Mouse (Mus musculus) CH12.LX (cell line): ENCODE results near the gene Nck2. TPM values are rescaled to one million over a fixed set of nuclear protein-coding genes. Genes with fewer than 3 reads are reported as not detected.

Source experiments
- DNase-seq: peaks from one replicate; pipeline ENCODE4 v3.0.0-alpha.2; 2013; ENCODE audit errors: extremely low read depth
- H3K27ac ChIP-seq: 2 replicates; pipeline ENCODE4 v1.5.1; 2012; ENCODE audit warnings: low read depth, mild to moderate bottlenecking, control low read depth, moderate library complexity; ENCODE audit not compliant: insufficient read depth
- H3K27me3 ChIP-seq: replicated peaks from 2 replicates; pipeline ENCODE3; 2012; ENCODE audit warnings: inconsistent platforms
- H3K36me3 ChIP-seq, 2 experiments: replicated peaks in 1 of 2; 2 replicates each; pipeline versions ENCODE3 to v1.6.1; 2012; ENCODE audit warnings: inconsistent platforms in 1 of 2, low read length in 1 of 2, mild to moderate bottlenecking in 1 of 2, mixed read lengths in 1 of 2, moderate library complexity in 1 of 2; ENCODE audit not compliant: control insufficient read depth in 1 of 2, insufficient read depth in 1 of 2
- H3K4me1 ChIP-seq, 2 experiments: 2 replicates each; pipeline ENCODE4 v1.6.1; 2012; ENCODE audit warnings: inconsistent platforms in 1 of 2, moderate library complexity in 1 of 2; ENCODE audit not compliant: insufficient read depth in 2 of 2, control insufficient read depth in 1 of 2
- H3K4me2 ChIP-seq: 2 replicates; pipeline ENCODE4 v1.6.1; 2012; ENCODE audit warnings: low read depth, mild to moderate bottlenecking, control low read depth; ENCODE audit not compliant: poor library complexity, insufficient read depth, severe bottlenecking
- H3K4me3 ChIP-seq, 3 experiments: fragments of 150-350 bp in 1 of 3; sonication (generic) in 1 of 3; replicated peaks in 1 of 3; 2 replicates each; pipeline versions ENCODE3 to v1.5.1; 2011 to 2012; ENCODE audit warnings: low read depth in 2 of 3, low read length in 2 of 3, mild to moderate bottlenecking in 2 of 3, moderate library complexity in 2 of 3, control low read depth in 1 of 3, improper control_type of control experiment in 1 of 3, inconsistent platforms in 1 of 3, mixed read lengths in 1 of 3; ENCODE audit not compliant: poor library complexity in 1 of 3
- H3K79me2 ChIP-seq: replicated peaks from 2 replicates; pipeline ENCODE4 v1.6.1; 2012; ENCODE audit warnings: mild to moderate bottlenecking, moderate library complexity; ENCODE audit not compliant: control insufficient read depth, poor library complexity, insufficient read depth, severe bottlenecking; ENCODE audit errors: extremely low read depth
- H3K9ac ChIP-seq: 2 replicates; pipeline ENCODE4 v1.6.1; 2012; ENCODE audit warnings: low read depth, mild to moderate bottlenecking, control low read depth, moderate library complexity; ENCODE audit not compliant: insufficient read depth
- H3K9me3 ChIP-seq: replicated peaks from 2 replicates; pipeline ENCODE3; 2012; ENCODE audit warnings: low read length, inconsistent platforms, mixed read lengths
- CTCF ChIP-seq, 2 experiments: IDR thresholded peaks in 1 of 2; conservative IDR thresholded peaks in 1 of 2; 2 replicates each; pipeline ENCODE4 v1.5.1; 2011 to 2012; ENCODE audit warnings: low read depth in 2 of 2, low read length in 2 of 2, improper control_type of control experiment in 1 of 2, inconsistent platforms in 1 of 2, mild to moderate bottlenecking in 1 of 2, moderate library complexity in 1 of 2
- E2F4 ChIP-seq: IDR thresholded peaks from 2 replicates; pipeline ENCODE4 v1.6.1; 2011; ENCODE audit warnings: low read depth, low read length, improper control_type of control experiment; ENCODE audit not compliant: insufficient replicate concordance
- ELF1 ChIP-seq: IDR thresholded peaks from 2 replicates; pipeline ENCODE4 v1.6.1; 2014; ENCODE audit warnings: low read depth, mild to moderate bottlenecking, inconsistent platforms, low read length, improper control_type of control experiment
- EP300 ChIP-seq: IDR thresholded peaks from 2 replicates; pipeline ENCODE4 v1.6.1; 2011; ENCODE audit warnings: low read length, improper control_type of control experiment
- ETS1 ChIP-seq: conservative IDR thresholded peaks from 2 replicates; pipeline ENCODE4 v1.6.1; 2012; ENCODE audit warnings: low read depth, mild to moderate bottlenecking, inconsistent platforms, low read length, improper control_type of control experiment, moderate library complexity
- GABPA ChIP-seq: IDR thresholded peaks from 2 replicates; pipeline ENCODE4 v1.6.1; 2012; ENCODE audit warnings: low read depth, low read length, improper control_type of control experiment, inconsistent platforms; ENCODE audit not compliant: insufficient replicate concordance
- IRF4 ChIP-seq: IDR thresholded peaks from 2 replicates; pipeline ENCODE4 v1.6.1; 2014; ENCODE audit warnings: low read depth, mild to moderate bottlenecking, inconsistent platforms, low read length, improper control_type of control experiment
- JUN ChIP-seq: IDR thresholded peaks from 2 replicates; pipeline ENCODE4 v1.6.1; 2011; ENCODE audit warnings: low read depth, mild to moderate bottlenecking, low read length, improper control_type of control experiment, moderate library complexity; ENCODE audit not compliant: insufficient read depth
- MAX ChIP-seq: IDR thresholded peaks from 2 replicates; pipeline ENCODE4 v1.6.1; 2011; ENCODE audit warnings: low read length, improper control_type of control experiment
- MAZ ChIP-seq: IDR thresholded peaks from 2 replicates; pipeline ENCODE4 v1.6.1; 2012; ENCODE audit warnings: low read depth, mild to moderate bottlenecking, inconsistent platforms, low read length, improper control_type of control experiment, moderate library complexity
- MEF2A ChIP-seq: IDR thresholded peaks from 2 replicates; pipeline ENCODE4 v1.6.1; 2014; ENCODE audit warnings: low read depth, mild to moderate bottlenecking, inconsistent platforms, low read length, improper control_type of control experiment, borderline replicate concordance
- MYC ChIP-seq: IDR thresholded peaks from 2 replicates; pipeline ENCODE4 v1.6.1; 2011; ENCODE audit warnings: low read depth, mild to moderate bottlenecking, improper control_type of control experiment, low read length
- NELFE ChIP-seq: IDR thresholded peaks from 2 replicates; pipeline ENCODE4 v1.6.1; 2011; ENCODE audit warnings: low read depth, low read length, improper control_type of control experiment
- NRF1 ChIP-seq: IDR thresholded peaks from 2 replicates; pipeline ENCODE4 v1.6.1; 2014; ENCODE audit warnings: low read depth, mild to moderate bottlenecking, inconsistent platforms, low read length, improper control_type of control experiment, moderate library complexity
- PAX5 ChIP-seq: IDR thresholded peaks from 2 replicates; pipeline ENCODE4 v1.6.1; 2012; ENCODE audit warnings: low read length, inconsistent platforms, mixed read lengths
- POLR2A ChIP-seq: IDR thresholded peaks from 2 replicates; pipeline ENCODE4 v1.6.1; 2011; ENCODE audit warnings: low read depth, mild to moderate bottlenecking, improper control_type of control experiment, low read length
- POLR2AphosphoS2 ChIP-seq: IDR thresholded peaks from 2 replicates; pipeline ENCODE4 v1.6.1; 2011; ENCODE audit warnings: low read depth, low read length, improper control_type of control experiment
- RAD21 ChIP-seq: IDR thresholded peaks from 2 replicates; pipeline ENCODE4 v1.6.1; 2011; ENCODE audit warnings: low read depth, mild to moderate bottlenecking, low read length, improper control_type of control experiment, moderate library complexity
- RCOR1 ChIP-seq: conservative IDR thresholded peaks from 2 replicates; pipeline ENCODE4 v1.6.1; 2012; ENCODE audit warnings: low read depth, mild to moderate bottlenecking, inconsistent platforms, low read length, improper control_type of control experiment
- SIN3A ChIP-seq: IDR thresholded peaks from 2 replicates; pipeline ENCODE4 v1.6.1; 2012; ENCODE audit warnings: low read length, improper control_type of control experiment, inconsistent platforms
- SMC3 ChIP-seq: IDR thresholded peaks from 2 replicates; pipeline ENCODE4 v1.6.1; 2011; ENCODE audit warnings: low read depth, low read length, improper control_type of control experiment
- TBP ChIP-seq: conservative IDR thresholded peaks from 2 replicates; pipeline ENCODE4 v1.6.1; 2011; ENCODE audit warnings: low read depth, low read length, improper control_type of control experiment
- TCF12 ChIP-seq: IDR thresholded peaks from 2 replicates; pipeline ENCODE4 v1.6.1; 2014; ENCODE audit warnings: low read depth, mild to moderate bottlenecking, inconsistent platforms, low read length, improper control_type of control experiment
- UBTF ChIP-seq: IDR thresholded peaks from 2 replicates; pipeline ENCODE4 v1.6.1; 2012; ENCODE audit warnings: low read depth, mild to moderate bottlenecking, inconsistent platforms, low read length, improper control_type of control experiment, moderate library complexity
- USF1 ChIP-seq: IDR thresholded peaks from 2 replicates; pipeline ENCODE4 v1.6.1; 2014; ENCODE audit warnings: low read depth, mild to moderate bottlenecking, inconsistent platforms, low read length, improper control_type of control experiment
- USF2 ChIP-seq: conservative IDR thresholded peaks from 2 replicates; pipeline ENCODE4 v1.6.1; 2011; ENCODE audit warnings: low read depth, low read length, improper control_type of control experiment
- ZC3H11A ChIP-seq: IDR thresholded peaks from 2 replicates; pipeline ENCODE4 v1.6.1; 2012; ENCODE audit warnings: low read depth, mild to moderate bottlenecking, inconsistent platforms, low read length, improper control_type of control experiment
- ZKSCAN1 ChIP-seq: IDR thresholded peaks from 2 replicates; pipeline ENCODE4 v1.6.1; 2012; ENCODE audit warnings: low read depth, inconsistent platforms, low read length, improper control_type of control experiment, borderline replicate concordance
- ZMIZ1 ChIP-seq: IDR thresholded peaks from 2 replicates; pipeline ENCODE4 v1.6.1; 2012; ENCODE audit warnings: low read depth, mild to moderate bottlenecking, inconsistent platforms, low read length, improper control_type of control experiment
- dilution Hi-C: fragments of 300-500 bp; cut with MboI; formaldehyde crosslinking; loops from 2 replicates; pipeline ENCODE4 v1.14.3; 2020; ENCODE audit warnings: low sequenced_read_pairs; ENCODE audit not compliant: extremely low pct_unique_long_range_greater_than_20kb, extremely low pct_ligation_motif_present
- in situ Hi-C: fragments of 300-500 bp; cut with MboI; formaldehyde crosslinking; loops from 3 replicates; pipeline ENCODE4 v1.14.3; 2019; ENCODE audit warnings: low sequenced_read_pairs, low pct_ligation_motif_present, low pct_unique_long_range_greater_than_20kb, mixed read lengths
- polyA plus RNA-seq: library from polyadenylated mRNA; unstranded; fragments of >175 nt; gene quantifications from 2 replicates; pipeline ENCODE4 v1.2.1, GENCODE M21; 2012; ENCODE audit warnings: low read depth; ENCODE audit not compliant: insufficient read length
- total RNA-seq, 2 experiments: library from RNA; depleted of rRNA; stranded (reverse); fragments of 300-350 nt in 1 of 2; fragments of >200 nt in 1 of 2; gene quantifications; 2 replicates each; pipeline ENCODE4 v1.2.3; 2012 to 2014

The Nck2 gene
- total and polyA plus RNA-seq, 3 experiments, result 4.4 to 7.6 (median 4.6) TPM

- Histone ChIP-seq H3K4me1 (0 out of 4 replicates have a peak, but pooled peaks cover 0 to 3% of the 10 kb centered on the region in 2 experiments), H3K9ac (no peak overlapping the region), H3K4me3 (no peak overlapping the region), H3K27ac (no peak overlapping the region), H3K79me2 (no peaks in the 10 kb centered on the region), H3K9me3 (no peaks in the 10 kb centered on the region), H3K4me2 (no peak overlapping the region), H3K27me3 (no peaks in the 10 kb centered on the region), H3K36me3 (no peaks in the 10 kb centered on the region)
- dilution Hi-C loops, result no loop called here
- in situ Hi-C loops, result no loop called here
- no peak for DNase-seq
- TF ChIP-seq ZMIZ1 (no peak), USF1 (no peak), MEF2A (no peak), POLR2AphosphoS2 (no peak), POLR2A (no peak), IRF4 (no peak), EP300 (no peak), NELFE (no peak), TBP (no peak), NRF1 (no peak), MAX (no peak), UBTF (no peak), E2F4 (no peak), SMC3 (no peak), MAZ (no peak), RCOR1 (no peak), PAX5 (no peak), JUN (no peak)
Observed at GRCm38 (mm10) chr1:43398738-43399601, 45.4 kb upstream of the Nck2 start.

GRCm38 (mm10) chr1:43399602-43400216, 44.7 kb upstream of the Nck2 start:
- Histone ChIP-seq H3K27me3 (no peaks in the 10 kb centered on the region), H3K27ac (no peak overlapping the region), H3K9ac (no peak overlapping the region), H3K4me3 (no peak overlapping the region), H3K79me2 (no peaks in the 10 kb centered on the region), H3K4me1 (0 out of 4 replicates have a peak, but pooled peaks cover 0 to 3% of the 10 kb centered on the region in 2 experiments), H3K4me2 (no peak overlapping the region), H3K36me3 (no peaks in the 10 kb centered on the region), H3K9me3 (no peaks in the 10 kb centered on the region)
- no peak for DNase-seq
- TF ChIP-seq MYC, result no peak
- no peak for TF ChIP-seq ELF1
- no peak for TF ChIP-seq POLR2AphosphoS2
- no peak for TF ChIP-seq SIN3A
- no peak for TF ChIP-seq RCOR1
- TF ChIP-seq TCF12, result no peak
- no peak for TF ChIP-seq USF1
- TF ChIP-seq RAD21, result no peak
- no peak for TF ChIP-seq MAX
- no peak for TF ChIP-seq E2F4
- TF ChIP-seq ETS1, result no peak
- TF ChIP-seq USF2, result no peak
- no peak for TF ChIP-seq ZKSCAN1
- TF ChIP-seq UBTF, result no peak
- no peak for TF ChIP-seq ZC3H11A
- TF ChIP-seq IRF4, result no peak
- no peak for TF ChIP-seq CTCF (conservative IDR thresholded peaks at IDR 0.05 in 1 of 2, IDR thresholded peaks at IDR 0.05 in 1 of 2; ENCODE audit: low read depth in 2 of 2, low read length in 2 of 2)
- TF ChIP-seq GABPA, result no peak
- no peak for TF ChIP-seq JUN
- no peak for TF ChIP-seq ZMIZ1
- in situ Hi-C loops, result no loop called here
- dilution Hi-C loops, result no loop called here
